Comparison of ENCODE assay signal across 8 mouse cellular contexts in genomic region chr7:140116329-140117054, GRCm38 (mm10). TPM values are rescaled to one million over a fixed set of nuclear protein-coding genes. Genes with fewer than 3 reads are reported as not detected.
DNase-seq lines count a peak whose midpoint lies in the region; ATAC-seq and TF ChIP-seq lines count a peak whose summit lies in the region.

Gene Echs1 (minus strand): TSS chr7:140116476.

- no peaks in the 10 kb centered on the region for H3K27me3 ChIP-seq in E14TG2a.4 (ENCODE audit: insufficient read depth, low read length)
- H3K27me3 ChIP-seq in forebrain, embryonic 11.5 days (ENCODE audit: control insufficient read depth, insufficient read depth, low read length): no peaks in the 10 kb centered on the region
- no peaks in the 10 kb centered on the region for H3K27me3 ChIP-seq in heart, embryonic 15.5 days
- no peaks in the 10 kb centered on the region for H3K27me3 ChIP-seq in liver, embryonic 13.5 days
- no peaks in the 10 kb centered on the region for H3K27me3 ChIP-seq in stomach, embryonic 16.5 days (ENCODE audit: control insufficient read depth, insufficient read depth, low read length)

- H3K4me2 ChIP-seq in forebrain, embryonic 11.5 days (ENCODE audit: low read depth, low read length, severe bottlenecking): peak within 1 kb of the TSS; percentile 68
- H3K4me2 ChIP-seq in heart, embryonic 15.5 days: peak within 1 kb of the TSS; percentile 71
- H3K4me2 ChIP-seq in liver, embryonic 13.5 days: peak within 1 kb of the TSS; percentile 94
- H3K4me2 ChIP-seq in stomach, embryonic 16.5 days (ENCODE audit: low read depth, low read length): peak within 1 kb of the TSS; percentile 95

- WGBS in forebrain, embryonic 11.5 days: 4% methylated on average over 28 of the region's 28 CpGs
- WGBS in heart, embryonic 15.5 days: 3% methylated on average over 28 of the region's 28 CpGs
- WGBS in liver, embryonic 13.5 days (ENCODE audit: insufficient replicate concordance): 3% methylated on average over 28 of the region's 28 CpGs
- WGBS in stomach, embryonic 16.5 days: 3% methylated on average over 28 of the region's 28 CpGs

- H3K4me1 ChIP-seq in E14TG2a.4 (replicated peaks; ENCODE audit: low read depth, low read length): peaks cover 30% of the 10 kb centered on the region
- no peaks in the 10 kb centered on the region for H3K4me1 ChIP-seq in forebrain, embryonic 11.5 days (replicated peaks; ENCODE audit: control insufficient read depth, insufficient read depth, low read length)
- 0 out of 2 replicates have a peak, but pooled peaks cover 3% of the 10 kb centered on the region for H3K4me1 ChIP-seq in heart, embryonic 15.5 days (replicated peaks)
- H3K4me1 ChIP-seq in liver, embryonic 13.5 days (replicated peaks): peaks cover 23% of the 10 kb centered on the region
- peaks cover 6% of the 10 kb centered on the region for H3K4me1 ChIP-seq in stomach, embryonic 16.5 days (ENCODE audit: control insufficient read depth, insufficient read depth, low read length)

- peak within 1 kb of the TSS; percentile 80 for H3K9ac ChIP-seq in forebrain, embryonic 11.5 days (ENCODE audit: low read length)
- H3K9ac ChIP-seq in heart, embryonic 15.5 days: peak within 1 kb of the TSS; percentile 78
- H3K9ac ChIP-seq in liver, embryonic 13.5 days: peak within 1 kb of the TSS; percentile 75
- peak within 1 kb of the TSS; percentile 86 for H3K9ac ChIP-seq in stomach, embryonic 16.5 days (ENCODE audit: low read length)

- peak; percentile 90 for DNase-seq in c-Kit-positive CD71-positive TER-119-positive erythroid progenitor cells, embryonic 14.5 days (ENCODE audit: low spot score)
- peak; percentile 89 for DNase-seq in forebrain, embryonic 11.5 days (ENCODE audit: low spot score)
- peak; percentile 94 to 98 for DNase-seq in kidney, postnatal 25 days
- DNase-seq in liver, embryonic 13.5 days: peak; percentile 88
- peak; percentile 86 to 88 for DNase-seq in natural killer cell, adult 2 months (ENCODE audit: low spot score in 2 of 2)

- H3K9me3 ChIP-seq in E14TG2a.4 (ENCODE audit: low read length): no peaks in the 10 kb centered on the region
- no peaks in the 10 kb centered on the region for H3K9me3 ChIP-seq in forebrain, embryonic 11.5 days (ENCODE audit: control insufficient read depth, low read length)
- H3K9me3 ChIP-seq in heart, embryonic 15.5 days (replicated peaks): no peaks in the 10 kb centered on the region
- no peaks in the 10 kb centered on the region for H3K9me3 ChIP-seq in liver, embryonic 13.5 days (replicated peaks)
- H3K9me3 ChIP-seq in stomach, embryonic 16.5 days (replicated peaks; ENCODE audit: control insufficient read depth, low read length): no peaks in the 10 kb centered on the region

- peaks cover 22% of the 10 kb centered on the region for H3K36me3 ChIP-seq in E14TG2a.4 (ENCODE audit: insufficient read depth, low read length)
- H3K36me3 ChIP-seq in forebrain, embryonic 11.5 days (ENCODE audit: control insufficient read depth, insufficient read depth, low read length): peaks cover 3% of the 10 kb centered on the region; the same call in 1 of the 2 replicates
- H3K36me3 ChIP-seq in heart, embryonic 15.5 days: peaks cover 14% of the 10 kb centered on the region
- H3K36me3 ChIP-seq in liver, embryonic 13.5 days: peaks cover 15% of the 10 kb centered on the region
- H3K36me3 ChIP-seq in stomach, embryonic 16.5 days (ENCODE audit: control insufficient read depth, insufficient read depth, low read length): 0 out of 2 replicates have a peak, but pooled peaks cover 6% of the 10 kb centered on the region

- peak; percentile 96 for ATAC-seq in forebrain, embryonic 11.5 days (replicated peaks; ENCODE audit: low FRiP score)
- ATAC-seq in heart, embryonic 15.5 days (replicated peaks; ENCODE audit: insufficient number of reproducible peaks, insufficient read depth, low FRiP score, low read depth): peak; percentile 94
- ATAC-seq in liver, embryonic 13.5 days (ENCODE audit: low read depth): peak; percentile 99
- peak; percentile 95 for ATAC-seq in stomach, embryonic 16.5 days (ENCODE audit: insufficient read depth, low FRiP score)

- H3K4me3 ChIP-seq in E14TG2a.4 (replicated peaks; ENCODE audit: low read length): peak within 1 kb of the TSS; percentile 92
- peak within 1 kb of the TSS; percentile 56 for H3K4me3 ChIP-seq in forebrain, embryonic 11.5 days (ENCODE audit: low read depth, low read length)
- peak within 1 kb of the TSS; percentile 77 for H3K4me3 ChIP-seq in heart, embryonic 15.5 days
- peak within 1 kb of the TSS; percentile 69 for H3K4me3 ChIP-seq in liver, embryonic 13.5 days (replicated peaks)
- H3K4me3 ChIP-seq in stomach, embryonic 16.5 days (replicated peaks; ENCODE audit: low read length): peak within 1 kb of the TSS; percentile 79

- no peak for TF ChIP-seq CTCF in E14TG2a.4 (conservative IDR thresholded peaks at IDR 0.05; ENCODE audit: low read length)

- H3K27ac ChIP-seq in forebrain, embryonic 11.5 days (ENCODE audit: low read depth, low read length): 0 out of 2 replicates have a peak within 1 kb of the TSS, but pooled peaks have one; percentile 3
- H3K27ac ChIP-seq in heart, embryonic 15.5 days: peak within 1 kb of the TSS; percentile 90
- peak within 1 kb of the TSS; percentile 86 for H3K27ac ChIP-seq in liver, embryonic 13.5 days
- H3K27ac ChIP-seq in stomach, embryonic 16.5 days (ENCODE audit: low read length): peak within 1 kb of the TSS; percentile 94

RNA-seq across cellular contexts. Expression of gene Echs1, which starts in this region (rescaled TPM):
- 143 and 147 TPM in 2 replicates for polyA plus RNA-seq in forebrain, embryonic 11.5 days (2014; fragmentation: Nextera tagmentation; extraction: Ambion mirVana)
- polyA plus RNA-seq in heart, embryonic 15.5 days (2015; fragmentation: Nextera tagmentation; extraction: Ambion mirVana): 192 and 217 TPM in 2 replicates
- polyA plus RNA-seq in liver, embryonic 13.5 days (2015; fragmentation: Nextera tagmentation; extraction: Ambion mirVana): 80.0 and 93.8 TPM in 2 replicates
- polyA plus RNA-seq in stomach, embryonic 16.5 days (2015; fragmentation: Nextera tagmentation; extraction: Ambion mirVana): 156 and 158 TPM in 2 replicates

Comparison
In these comparisons a context has a peak if more than half of its experiments do, and no peak if none do; other contexts are left out.
1. Peak in every context shown above with its lines: DNase-seq, ATAC-seq, H3K4me3 ChIP-seq and H3K27ac ChIP-seq.
2. H3K27ac ChIP-seq: peak in every context shown above with its lines; median percentile 94 in stomach, embryonic 16.5 days; 90 in heart, embryonic 15.5 days; 86 in liver, embryonic 13.5 days; 3 in forebrain, embryonic 11.5 days.